Mouse (Mus musculus) urinary bladder, adult 2 months (tissue): ENCODE results near the gene Zbtb24. TPM values are rescaled to one million over a fixed set of nuclear protein-coding genes. Genes with fewer than 3 reads are reported as not detected.

Source experiments
- DNase-seq: peaks from one replicate; pipeline ENCODE4 v3.0.0; 2022; ENCODE audit warnings: low spot score
- polyA plus RNA-seq: library from polyadenylated mRNA; depleted of rRNA; stranded (reverse); fragments of >200 nt; gene quantifications from 2 replicates; pipeline ENCODE4 v1.2.3, GENCODE M21; 2012

The Zbtb24 gene
- polyA plus RNA-seq, 1 experiment = 17.4 TPM

- no peak for DNase-seq
These were observed 17.1 kb downstream of the Zbtb24 start for GRCm38 (mm10) chr10:41467325-41467724.

DNA sequence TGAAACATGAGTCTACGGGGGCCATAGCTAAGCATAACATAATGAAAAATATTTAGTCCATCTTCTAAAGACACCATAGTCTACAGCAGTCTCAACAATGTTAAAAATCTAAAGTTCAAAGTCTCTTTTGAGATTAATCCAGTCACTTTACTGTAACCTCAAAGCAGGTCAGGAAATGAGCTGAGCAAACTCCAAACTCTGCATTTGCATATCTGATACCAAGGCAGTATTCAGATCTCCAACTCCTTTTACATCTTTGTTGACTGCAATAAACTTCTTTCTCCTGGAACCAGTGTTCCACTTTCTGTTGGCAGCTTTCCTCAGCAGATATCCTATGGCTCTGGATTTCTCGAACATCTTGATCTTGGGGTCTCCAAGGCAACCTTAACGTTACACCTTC lies 20.5 kb downstream of the Zbtb24 start:
- DNase-seq = no peak

- DNase-seq = no peak
These were observed 22.4 kb downstream of the Zbtb24 start for GRCm38 (mm10) chr10:41472534-41472933.

GRCm38 (mm10) chr10:41472962-41473481 lies 22.8 kb downstream of the Zbtb24 start:
- no peak for DNase-seq

- DNase-seq = no peak
These were observed 23.7 kb downstream of the Zbtb24 start for GRCm38 (mm10) chr10:41473782-41474468.

DNA sequence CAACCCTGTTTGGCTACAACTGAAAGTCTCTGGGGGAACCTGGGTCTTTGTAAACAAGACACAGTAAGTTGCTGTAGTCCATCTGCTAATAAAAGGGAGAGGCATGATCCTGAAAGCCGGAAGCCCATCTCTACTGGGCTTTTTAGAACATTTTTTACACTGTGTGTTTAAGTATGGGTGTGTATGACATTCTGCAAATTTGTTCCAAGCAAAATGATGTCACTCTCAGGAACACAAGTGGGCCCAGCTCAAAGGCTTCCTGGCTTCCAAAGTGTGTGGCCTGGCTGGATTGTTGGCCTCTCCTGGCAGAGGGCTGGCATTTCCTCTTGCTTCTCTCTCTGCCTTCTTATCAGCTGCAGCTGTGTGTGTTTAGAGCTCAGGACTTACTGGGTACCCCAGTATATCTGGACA lies 24.8 kb downstream of the Zbtb24 start:
- no peak for DNase-seq

- DNase-seq = peak; percentile 48
These were observed 26.2 kb downstream of the Zbtb24 start, which contains the start of gene Mical1 for GRCm38 (mm10) chr10:41476171-41477017. Gene Mical1, plus strand, starts transcription at chr10:41476314.

GRCm38 (mm10) chr10:41477018-41477277 lies 26.8 kb downstream of the Zbtb24 start:
- DNase-seq = no peak

DNA sequence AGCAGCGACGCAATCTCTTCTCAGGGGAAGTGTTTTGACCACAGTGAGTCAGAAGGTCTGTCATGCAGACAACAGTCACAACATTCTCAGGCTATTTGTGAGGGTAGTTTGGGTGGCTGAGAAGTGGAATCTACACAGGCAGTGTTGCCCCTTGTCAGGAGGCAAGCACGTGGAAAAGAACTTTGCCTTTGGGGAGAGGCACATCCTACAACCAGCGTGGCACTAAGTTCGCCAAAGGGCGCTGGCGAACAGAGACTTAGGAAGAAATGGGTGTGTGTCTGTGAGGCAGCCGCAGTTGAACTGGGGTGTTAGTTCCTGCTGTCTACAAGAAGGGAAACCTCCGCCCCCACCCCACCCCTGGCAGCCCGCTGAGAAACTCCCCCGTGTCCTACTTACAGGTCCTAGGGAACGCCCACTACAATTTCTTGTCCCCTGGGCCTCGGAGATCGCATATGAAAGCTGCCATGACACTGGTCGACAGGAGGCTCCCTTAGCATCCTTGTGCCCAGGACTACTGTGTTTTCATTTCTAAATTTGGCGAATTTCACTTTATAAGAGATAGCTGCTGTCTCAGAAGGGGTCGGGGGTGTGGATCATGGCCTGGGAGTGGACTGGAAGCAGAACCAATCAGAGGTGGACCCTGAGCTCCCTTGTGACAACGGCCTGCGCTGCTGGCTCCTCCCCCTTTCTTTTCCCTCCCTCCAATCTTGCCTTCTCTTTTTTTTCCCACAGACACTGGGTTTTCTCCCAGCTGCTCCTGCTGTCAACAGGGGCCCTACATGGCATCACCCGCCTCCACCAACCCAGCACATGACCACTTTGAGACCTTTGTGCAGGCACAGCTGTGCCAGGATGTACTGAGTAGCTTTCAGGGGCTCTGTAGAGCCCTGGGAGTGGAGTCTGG lies 27.3 kb downstream of the Zbtb24 start:
- DNase-seq = peak; percentile 35

DNA sequence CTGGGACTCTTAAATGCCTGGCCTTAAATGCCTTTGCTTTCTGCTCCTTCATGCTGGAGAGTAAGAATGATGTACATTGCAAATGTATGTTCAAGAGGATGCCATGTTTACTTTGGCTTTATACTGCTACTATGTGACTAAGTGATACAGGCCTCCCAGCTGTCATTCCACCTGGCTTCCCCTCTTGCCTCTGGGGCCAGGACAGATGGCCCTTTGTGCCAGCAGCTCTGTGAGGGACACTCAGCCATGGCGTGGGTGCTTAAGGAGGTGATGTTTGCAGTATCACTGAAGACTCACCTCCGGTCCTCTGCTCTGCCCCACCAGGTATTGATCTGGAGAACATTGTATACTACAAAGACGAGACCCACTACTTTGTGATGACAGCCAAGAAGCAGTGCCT lies 29.8 kb downstream of the Zbtb24 start:
- DNase-seq = no peak

GRCm38 (mm10) chr10:41480938-41481880 lies 31.0 kb downstream of the Zbtb24 start:
- DNase-seq = no peak

DNA sequence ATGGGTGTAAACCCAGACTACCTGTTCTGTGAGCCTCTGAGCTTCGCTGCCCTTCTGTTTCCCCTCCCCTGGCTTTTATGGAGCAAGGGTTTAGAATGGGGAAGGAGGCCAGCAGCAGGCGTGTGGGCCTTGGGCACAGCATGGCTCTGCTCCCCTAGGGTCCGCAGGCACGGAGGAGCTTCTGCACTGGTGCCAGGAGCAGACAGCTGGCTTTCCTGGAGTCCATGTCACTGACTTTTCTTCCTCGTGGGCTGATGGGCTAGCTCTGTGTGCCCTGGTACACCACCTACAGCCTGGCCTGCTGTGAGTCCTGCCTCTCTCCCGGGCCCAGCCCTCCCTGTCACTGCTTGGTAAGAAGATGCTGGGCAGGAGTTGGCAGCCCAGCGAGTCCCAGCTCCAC lies 32.3 kb downstream of the Zbtb24 start:
- DNase-seq = no peak

GRCm38 (mm10) chr10:41485778-41486177 lies 35.6 kb downstream of the Zbtb24 start:
- DNase-seq = no peak

GRCm38 (mm10) chr10:41486506-41487170 lies 36.5 kb downstream of the Zbtb24 start:
- DNase-seq = no peak

GRCm38 (mm10) chr10:41488877-41489276 lies 38.7 kb downstream of the Zbtb24 start:
- DNase-seq = no peak

GRCm38 (mm10) chr10:41489294-41489693 lies 39.1 kb downstream of the Zbtb24 start:
- no peak for DNase-seq

DNA sequence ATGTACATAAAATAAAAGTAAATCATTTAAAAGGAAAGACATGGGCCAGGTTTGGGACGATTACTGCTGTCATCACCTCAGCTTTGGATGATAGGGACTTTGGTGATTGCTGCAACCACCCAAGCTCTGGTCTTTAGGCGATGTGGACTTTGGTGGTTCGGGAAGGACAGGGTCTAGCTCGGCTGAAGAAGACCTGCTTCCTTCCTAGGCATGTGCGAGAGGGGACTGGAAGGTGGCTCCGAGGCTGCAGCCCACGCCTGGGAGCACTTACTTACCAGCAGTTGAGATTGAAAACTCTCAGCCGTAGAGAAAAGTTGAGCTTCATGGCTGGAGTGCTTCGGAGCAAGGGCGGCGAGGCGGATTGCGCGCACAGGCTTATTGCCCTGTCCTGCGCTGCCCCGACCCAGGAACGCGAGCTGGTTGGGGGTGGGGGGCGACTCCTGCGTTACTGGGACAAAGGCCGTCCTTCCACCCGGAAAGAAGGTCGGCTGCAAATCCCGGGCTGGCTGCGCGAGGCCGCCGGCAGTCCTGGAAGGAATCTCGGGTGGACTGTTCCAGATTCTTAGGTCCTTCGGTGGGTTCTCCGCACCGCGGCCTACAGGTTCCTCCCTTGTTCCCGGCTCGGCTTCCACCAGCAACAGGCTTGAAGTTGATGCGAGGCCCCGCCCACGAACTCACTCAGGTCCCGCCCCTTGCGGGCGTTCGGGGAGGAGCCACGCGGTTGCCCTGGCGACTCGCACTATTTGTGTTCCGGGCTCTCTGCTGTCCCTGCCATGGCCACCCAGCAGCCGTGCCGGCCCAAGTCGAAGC lies 39.7 kb downstream of the Zbtb24 start, which contains the start of the genes Smpd2 and Ppil6:
TSS of gene Smpd2 (minus strand) at position 662 of the 810 bp plus-strand sequence.
TSS of gene Ppil6 (plus strand) at position 732 of the 810 bp plus-strand sequence.
- peak; percentile 84 for DNase-seq

- DNase-seq = no peak
These were observed 40.3 kb downstream of the Zbtb24 start for GRCm38 (mm10) chr10:41490518-41490873.

- no peak for DNase-seq
These were observed 40.9 kb downstream of the Zbtb24 start for GRCm38 (mm10) chr10:41491111-41491510.
